Mouse (Mus musculus): ENCODE measurements around the gene Ccr8. TPM values are rescaled to one million over a fixed set of nuclear protein-coding genes. Genes with fewer than 3 reads are reported as not detected.

The Ccr8 gene
- polyA plus RNA-seq (2015; fragmentation: Nextera tagmentation; extraction: Ambion mirVana) = not detected in 2 replicates

DNA sequence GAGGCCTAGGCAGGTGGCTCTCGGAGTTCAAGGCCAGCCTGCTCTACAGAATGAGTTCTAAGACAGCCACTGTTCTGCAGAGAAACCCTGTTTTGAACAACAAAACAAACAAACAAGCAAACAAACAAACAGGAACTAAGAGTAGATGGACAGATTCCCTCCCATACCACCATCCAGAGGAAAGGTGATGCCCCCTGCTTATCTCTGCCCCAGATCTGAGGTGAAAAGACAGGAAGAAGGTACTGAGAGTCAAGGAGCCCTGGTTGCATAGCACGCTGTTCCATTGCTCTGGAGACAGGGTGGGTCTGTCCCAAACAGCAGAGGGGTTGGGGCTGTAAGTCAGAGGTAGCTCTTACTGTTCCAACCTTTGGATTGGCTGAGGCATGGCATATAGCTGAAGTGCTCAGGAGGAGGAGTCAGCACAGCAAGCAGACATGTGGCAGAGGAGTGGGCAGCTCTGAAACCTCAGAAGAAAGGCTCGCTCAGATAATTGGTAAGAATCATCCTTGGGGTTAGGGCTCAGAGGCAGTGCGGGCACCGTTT lies at the start of gene Ccr8:
TSS of gene Ccr8 (plus strand) at position 419 of the 543 bp plus-strand sequence.
- no peaks in the 10 kb centered on the region for H3K4me1 ChIP-seq (replicated peaks)

DNA sequence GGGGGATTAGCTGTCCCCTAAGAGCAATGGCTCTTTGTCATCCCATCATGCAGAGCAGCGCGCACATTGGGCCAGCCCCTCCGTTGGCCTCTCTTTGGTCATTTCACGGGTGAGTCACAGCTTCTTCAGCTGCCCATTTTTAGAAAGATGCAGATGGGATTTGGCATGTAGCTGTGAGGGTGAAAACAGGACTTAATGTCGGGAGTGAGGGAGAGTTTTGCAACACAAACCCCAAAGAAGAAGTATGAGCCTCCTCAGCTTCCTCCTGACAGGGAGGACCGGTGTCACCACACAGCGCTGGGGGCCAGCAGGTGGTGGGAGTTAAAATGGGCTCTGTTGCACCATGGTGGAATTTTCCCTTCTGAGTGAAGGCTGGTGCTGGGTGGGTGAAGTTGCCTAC lies 48.8 kb upstream of the Ccr8 start:
- WGBS = 88% methylated on average over 7 of the region's 7 CpGs

More for the DNA sequence above, at the start of gene Ccr8:
- no peak within 1 kb of the TSS for H3K4me3 ChIP-seq
- no peaks in the 10 kb centered on the region for H3K9me3 ChIP-seq
- H3K9ac ChIP-seq = no peak within 1 kb of the TSS
- H3K36me3 ChIP-seq = no peaks in the 10 kb centered on the region
- H3K27me3 ChIP-seq = no peaks in the 10 kb centered on the region
- no peak for ATAC-seq (ENCODE audit: low read depth)
- no peak within 1 kb of the TSS for H3K27ac ChIP-seq (replicated peaks)
- H3K4me2 ChIP-seq = no peak within 1 kb of the TSS
- 80% methylated on average over 5 of the region's 5 CpGs for WGBS

DNA sequence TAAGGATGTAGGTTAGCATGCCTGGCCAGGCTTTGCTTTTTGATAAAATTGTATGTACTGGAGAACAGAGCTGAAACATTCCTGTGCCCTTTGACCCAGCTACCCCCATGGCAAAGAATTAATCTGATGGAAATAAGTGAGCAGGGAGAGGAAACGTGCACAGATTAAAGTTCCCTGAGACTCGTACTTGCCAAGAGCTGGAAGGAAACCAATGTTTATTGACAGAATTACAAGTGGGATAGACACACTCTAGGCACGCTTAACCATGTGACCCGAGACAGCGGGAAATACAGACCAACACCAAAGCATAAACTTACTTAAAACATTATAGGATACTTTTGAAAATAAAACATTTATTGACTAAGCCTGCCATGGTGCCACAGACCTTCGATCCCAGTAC lies 43.4 kb upstream of the Ccr8 start:
- no peaks in the 10 kb centered on the region for H3K4me1 ChIP-seq (replicated peaks)
- H3K36me3 ChIP-seq = no peaks in the 10 kb centered on the region
- no peak overlapping the region for H3K9ac ChIP-seq
- no peak overlapping the region for H3K4me3 ChIP-seq
- ATAC-seq (ENCODE audit: low read depth) = no peak
- H3K27ac ChIP-seq (replicated peaks) = no peak overlapping the region
- H3K27me3 ChIP-seq = no peaks in the 10 kb centered on the region
- 84% methylated on average over 6 of the region's 6 CpGs for WGBS
- no peak overlapping the region for H3K4me2 ChIP-seq
- no peaks in the 10 kb centered on the region for H3K9me3 ChIP-seq

More for the DNA sequence above, 48.8 kb upstream of the Ccr8 start:
- Histone ChIP-seq H3K27me3 (no peaks in the 10 kb centered on the region), H3K4me2 (no peak overlapping the region), H3K27ac (replicated peaks) (no peak overlapping the region), H3K4me1 (replicated peaks) (no peaks in the 10 kb centered on the region), H3K9ac (no peak overlapping the region), H3K36me3 (no peaks in the 10 kb centered on the region), H3K9me3 (no peaks in the 10 kb centered on the region), H3K4me3 (no peak overlapping the region)
- no peak for ATAC-seq (ENCODE audit: low read depth)

DNA sequence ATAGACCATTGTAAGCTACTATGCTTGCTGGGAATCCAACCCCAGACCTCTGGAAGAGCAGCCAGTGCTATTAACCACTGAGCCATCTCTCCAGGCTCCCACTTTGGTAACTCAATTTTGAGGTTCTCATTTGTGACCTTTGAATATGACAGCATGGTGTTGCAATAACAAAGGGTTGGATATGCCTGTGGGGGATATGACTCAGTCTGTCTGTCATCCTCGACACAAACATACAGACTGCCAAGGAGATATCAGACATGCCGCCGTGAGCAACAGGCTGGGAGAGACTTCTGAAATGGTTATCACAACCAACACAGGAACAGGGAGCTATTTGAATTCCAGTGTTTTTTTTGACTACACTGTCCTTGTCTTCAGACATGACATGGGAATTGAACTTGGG lies 42.5 kb upstream of the Ccr8 start:
- WGBS = 79% methylated on average over 3 of the region's 3 CpGs
- Histone ChIP-seq H3K27ac (replicated peaks) (no peak overlapping the region), H3K4me1 (replicated peaks) (no peaks in the 10 kb centered on the region), H3K9ac (no peak overlapping the region), H3K4me3 (no peak overlapping the region), H3K36me3 (no peaks in the 10 kb centered on the region), H3K27me3 (no peaks in the 10 kb centered on the region), H3K9me3 (no peaks in the 10 kb centered on the region), H3K4me2 (no peak overlapping the region)
- no peak for ATAC-seq (ENCODE audit: low read depth)

DNA sequence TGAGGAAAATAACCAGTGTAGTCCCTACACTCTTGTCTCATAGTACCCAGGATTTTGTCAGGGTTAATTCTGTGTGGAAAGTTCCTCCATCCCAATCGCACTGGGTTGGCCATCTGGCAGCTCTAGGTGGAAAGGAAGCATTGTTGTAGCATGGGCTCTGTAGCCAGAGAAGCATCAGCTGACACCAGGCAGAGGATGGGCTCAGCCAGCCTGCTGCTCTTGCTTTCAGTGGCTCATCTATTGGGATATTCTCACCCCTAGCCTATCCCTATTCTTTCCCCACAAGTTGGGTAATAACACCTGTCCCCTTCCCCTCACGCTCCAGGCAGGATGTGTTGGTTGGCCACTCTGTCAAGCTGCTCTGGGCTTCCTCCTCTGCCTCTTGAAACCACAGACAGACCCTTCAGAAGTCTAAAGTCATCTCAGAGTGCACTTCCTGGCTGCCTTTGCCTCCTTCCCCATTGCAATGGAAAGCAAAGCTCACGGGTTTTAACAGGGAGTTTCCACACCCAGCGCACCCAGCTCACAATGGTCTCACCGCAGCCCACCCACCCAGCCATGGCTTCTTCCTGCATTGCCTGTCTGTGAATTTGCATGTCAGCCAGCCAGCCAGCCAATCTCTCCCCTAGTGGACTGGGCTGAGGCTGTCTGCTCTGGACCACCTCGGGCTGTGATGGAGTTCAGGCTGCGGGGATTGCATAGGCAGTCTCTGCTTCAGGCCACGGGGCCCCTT lies 37.2 kb upstream of the Ccr8 start:
- Histone ChIP-seq H3K27ac (replicated peaks) (no peak overlapping the region), H3K9me3 (no peaks in the 10 kb centered on the region), H3K27me3 (no peaks in the 10 kb centered on the region), H3K36me3 (no peaks in the 10 kb centered on the region), H3K4me1 (replicated peaks) (0 out of 2 replicates have a peak, but pooled peaks cover 3% of the 10 kb centered on the region), H3K9ac (no peak overlapping the region), H3K4me2 (no peak overlapping the region), H3K4me3 (no peak overlapping the region)
- ATAC-seq (ENCODE audit: low read depth) = no peak
- 49% methylated on average over 8 of the region's 8 CpGs for WGBS

DNA sequence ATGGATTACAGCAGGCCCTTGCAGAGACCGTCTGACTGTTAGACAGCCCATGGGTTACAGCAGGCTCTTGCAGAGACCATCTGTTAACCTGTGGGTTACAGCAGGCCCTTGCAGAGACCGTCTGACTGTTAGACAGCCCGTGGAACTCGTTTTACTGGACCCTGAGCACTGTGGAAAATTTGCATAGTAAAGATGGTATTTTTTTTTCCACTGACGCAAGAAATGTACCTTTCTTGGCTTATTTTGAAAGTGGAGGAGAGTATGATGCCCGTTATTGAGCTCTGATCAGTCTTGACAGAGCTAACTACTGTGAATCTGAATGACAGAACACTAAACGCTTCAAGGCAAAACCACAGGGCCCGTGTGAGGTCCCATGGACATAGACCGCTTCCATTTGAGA lies 35.7 kb upstream of the Ccr8 start:
- Histone ChIP-seq H3K36me3 (no peaks in the 10 kb centered on the region), H3K4me2 (no peak overlapping the region), H3K4me3 (no peak overlapping the region), H3K4me1 (replicated peaks) (0 out of 2 replicates have a peak, but pooled peaks cover 3% of the 10 kb centered on the region), H3K9ac (no peak overlapping the region), H3K27ac (replicated peaks) (no peak overlapping the region), H3K27me3 (no peaks in the 10 kb centered on the region), H3K9me3 (no peaks in the 10 kb centered on the region)
- ATAC-seq (ENCODE audit: low read depth) = no peak
- 82% methylated on average over 9 of the region's 9 CpGs for WGBS

DNA sequence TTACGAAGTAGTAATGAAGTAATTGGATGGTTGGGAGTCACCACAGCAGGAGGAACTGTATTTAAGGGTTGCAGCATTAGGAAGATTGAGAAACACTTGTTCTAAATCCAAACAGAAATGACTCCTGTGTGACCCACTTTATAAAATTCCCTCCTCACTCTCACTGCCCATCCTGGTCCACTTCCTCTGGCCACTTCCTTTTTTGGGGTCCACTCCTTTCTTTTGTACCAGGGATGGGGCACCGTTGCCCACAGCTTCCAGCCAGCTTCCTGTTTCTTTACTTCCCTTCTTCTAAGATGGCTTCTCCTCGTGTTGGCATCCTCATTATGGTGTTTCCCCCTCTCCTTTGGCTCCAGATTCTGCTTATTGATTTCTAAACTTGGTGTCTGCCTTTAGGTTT lies 33.2 kb upstream of the Ccr8 start:
- Histone ChIP-seq H3K27ac (replicated peaks) (no peak overlapping the region), H3K9me3 (no peaks in the 10 kb centered on the region), H3K27me3 (no peaks in the 10 kb centered on the region), H3K4me3 (no peak overlapping the region), H3K9ac (no peak overlapping the region), H3K4me1 (replicated peaks) (0 out of 2 replicates have a peak, but pooled peaks cover 3% of the 10 kb centered on the region), H3K4me2 (no peak overlapping the region), H3K36me3 (no peaks in the 10 kb centered on the region)
- no peak for ATAC-seq (ENCODE audit: low read depth)
- 74% methylated on average over 3 of the region's 3 CpGs for WGBS

DNA sequence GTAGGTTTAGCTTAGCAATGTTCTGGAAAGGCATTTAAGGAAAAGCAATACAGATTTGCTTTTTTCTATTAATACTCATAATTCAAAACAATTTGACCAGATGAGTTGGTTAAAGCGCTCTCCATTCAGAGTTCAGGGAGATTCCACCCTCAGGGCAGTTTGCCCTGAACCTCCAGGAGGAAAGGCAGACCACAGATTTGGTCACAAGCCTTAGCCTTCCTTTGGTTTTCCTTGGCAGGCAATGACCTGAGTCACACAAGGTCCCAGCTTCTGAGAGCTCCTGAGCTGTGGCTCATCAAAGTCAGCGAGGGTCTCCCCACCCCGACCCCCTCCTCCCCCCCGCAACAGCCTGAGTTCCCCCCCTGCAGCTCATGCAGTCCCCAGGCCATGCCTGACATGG lies 27.6 kb upstream of the Ccr8 start:
- Histone ChIP-seq H3K36me3 (no peaks in the 10 kb centered on the region), H3K4me1 (replicated peaks) (no peaks in the 10 kb centered on the region), H3K27ac (replicated peaks) (no peak overlapping the region), H3K9ac (no peak overlapping the region), H3K4me3 (no peak overlapping the region), H3K4me2 (no peak overlapping the region), H3K9me3 (no peaks in the 10 kb centered on the region), H3K27me3 (no peaks in the 10 kb centered on the region)
- WGBS = 94% methylated on average over 4 of the region's 4 CpGs
- no peak for ATAC-seq (ENCODE audit: low read depth)

DNA sequence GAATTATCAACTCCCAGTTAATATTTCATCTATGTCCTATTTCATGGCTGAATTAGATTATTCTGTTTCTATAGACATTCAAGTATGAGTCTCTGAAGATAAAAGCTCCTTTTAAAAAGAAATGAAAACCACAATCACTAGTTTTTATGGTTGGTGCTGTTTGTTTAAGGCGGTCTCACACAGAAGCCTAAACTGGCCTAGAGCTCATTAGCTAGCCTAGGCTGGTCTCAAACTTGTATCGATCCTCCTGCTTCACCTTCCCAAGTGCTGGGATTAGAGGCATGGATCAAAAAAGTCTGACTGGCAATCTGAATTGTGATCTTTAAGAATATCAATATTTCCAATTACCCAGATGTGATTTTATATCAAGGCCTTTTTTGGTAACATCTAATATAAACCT lies 24.3 kb upstream of the Ccr8 start:
- WGBS = 90% methylated on average over 2 of the region's 2 CpGs
- no peaks in the 10 kb centered on the region for H3K9me3 ChIP-seq
- no peak overlapping the region for H3K4me2 ChIP-seq
- H3K9ac ChIP-seq = no peak overlapping the region
- H3K4me3 ChIP-seq = no peak overlapping the region
- H3K27me3 ChIP-seq = no peaks in the 10 kb centered on the region
- no peaks in the 10 kb centered on the region for H3K4me1 ChIP-seq (replicated peaks)
- H3K27ac ChIP-seq (replicated peaks) = no peak overlapping the region
- ATAC-seq (ENCODE audit: low read depth) = no peak
- H3K36me3 ChIP-seq = no peaks in the 10 kb centered on the region

DNA sequence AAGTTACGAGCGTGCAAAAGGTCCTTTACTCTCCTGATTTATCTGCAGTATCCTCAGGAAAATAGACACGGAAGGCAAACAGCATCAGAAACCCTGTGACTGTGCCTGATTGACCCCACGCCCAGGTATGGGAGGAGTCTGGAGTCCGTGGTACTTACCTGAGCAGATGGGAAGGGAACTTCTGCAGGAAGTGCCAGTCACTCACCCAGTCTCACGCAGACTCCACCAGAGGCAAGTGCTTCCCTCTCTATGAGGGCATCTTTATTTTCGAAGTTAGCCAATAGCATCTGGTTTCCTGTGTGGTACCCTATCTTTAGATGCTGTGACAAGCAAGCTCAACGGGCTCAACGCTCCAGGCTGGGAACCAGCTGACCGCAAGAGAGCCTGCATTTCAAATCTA lies 23.9 kb upstream of the Ccr8 start:
- no peak for ATAC-seq (ENCODE audit: low read depth)
- WGBS = 71% methylated on average over 10 of the region's 10 CpGs
- no peak overlapping the region for H3K4me2 ChIP-seq
- H3K9me3 ChIP-seq = no peaks in the 10 kb centered on the region
- no peaks in the 10 kb centered on the region for H3K36me3 ChIP-seq
- H3K4me1 ChIP-seq (replicated peaks) = no peaks in the 10 kb centered on the region
- H3K27me3 ChIP-seq = no peaks in the 10 kb centered on the region
- H3K9ac ChIP-seq = no peak overlapping the region
- no peak overlapping the region for H3K27ac ChIP-seq (replicated peaks)
- no peak overlapping the region for H3K4me3 ChIP-seq

DNA sequence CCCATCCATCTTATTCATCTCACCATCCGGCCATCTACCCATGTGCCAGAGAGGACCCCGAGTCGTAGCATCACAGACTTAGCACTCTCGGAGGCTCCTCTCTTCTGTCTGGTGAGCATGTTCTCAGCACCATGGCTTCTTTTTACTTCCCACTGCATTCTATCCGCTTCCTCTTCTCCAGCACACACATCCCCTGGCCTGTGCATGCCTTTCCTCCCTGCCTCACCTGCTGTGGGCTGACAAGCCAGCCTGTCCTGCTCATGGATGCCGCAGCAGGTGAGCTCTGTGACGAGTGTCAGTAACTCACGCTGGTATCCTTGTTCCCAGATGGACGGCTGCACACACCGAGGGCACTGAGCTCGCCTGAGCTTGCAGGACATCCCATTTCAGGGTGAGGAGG lies 22.1 kb upstream of the Ccr8 start, which contains the start of gene Cx3cr1:
TSS of gene Cx3cr1 (minus strand) at position 101 of the 400 bp plus-strand sequence.
- 87% methylated on average over 11 of the region's 11 CpGs for WGBS
- H3K27ac ChIP-seq (replicated peaks) = no peak within 1 kb of the TSS
- no peaks in the 10 kb centered on the region for H3K36me3 ChIP-seq
- H3K4me1 ChIP-seq (replicated peaks) = no peaks in the 10 kb centered on the region
- H3K27me3 ChIP-seq = no peaks in the 10 kb centered on the region
- no peak within 1 kb of the TSS for H3K4me2 ChIP-seq
- no peak within 1 kb of the TSS for H3K4me3 ChIP-seq
- H3K9me3 ChIP-seq = no peaks in the 10 kb centered on the region
- no peak for ATAC-seq (ENCODE audit: low read depth)
- no peak within 1 kb of the TSS for H3K9ac ChIP-seq

DNA sequence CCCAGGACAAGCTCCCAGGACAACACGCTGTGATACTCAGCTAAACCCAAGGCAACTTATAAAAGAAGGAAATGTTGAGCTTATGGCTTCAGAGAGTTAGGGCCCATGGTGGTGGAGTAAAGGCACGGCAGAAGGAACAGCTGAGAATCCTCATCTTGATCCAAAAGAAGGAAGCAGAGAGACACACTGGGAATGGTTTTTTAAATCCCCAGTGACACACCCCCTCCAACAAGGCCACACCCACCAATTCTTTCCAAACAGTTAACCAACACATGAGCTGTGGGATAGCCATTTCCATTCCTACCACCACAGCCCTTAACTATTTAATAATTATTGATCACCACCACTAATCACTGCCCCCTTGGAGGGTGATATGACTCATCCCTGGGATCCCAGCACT lies 20.7 kb upstream of the Ccr8 start:
- no peak overlapping the region for H3K9ac ChIP-seq
- 75% methylated on average over 2 of the region's 2 CpGs for WGBS
- H3K4me2 ChIP-seq = no peak overlapping the region
- H3K4me3 ChIP-seq = no peak overlapping the region
- no peaks in the 10 kb centered on the region for H3K36me3 ChIP-seq
- H3K27ac ChIP-seq (replicated peaks) = no peak overlapping the region
- no peaks in the 10 kb centered on the region for H3K27me3 ChIP-seq
- H3K9me3 ChIP-seq = no peaks in the 10 kb centered on the region
- no peak for ATAC-seq (ENCODE audit: low read depth)
- no peaks in the 10 kb centered on the region for H3K4me1 ChIP-seq (replicated peaks)

DNA sequence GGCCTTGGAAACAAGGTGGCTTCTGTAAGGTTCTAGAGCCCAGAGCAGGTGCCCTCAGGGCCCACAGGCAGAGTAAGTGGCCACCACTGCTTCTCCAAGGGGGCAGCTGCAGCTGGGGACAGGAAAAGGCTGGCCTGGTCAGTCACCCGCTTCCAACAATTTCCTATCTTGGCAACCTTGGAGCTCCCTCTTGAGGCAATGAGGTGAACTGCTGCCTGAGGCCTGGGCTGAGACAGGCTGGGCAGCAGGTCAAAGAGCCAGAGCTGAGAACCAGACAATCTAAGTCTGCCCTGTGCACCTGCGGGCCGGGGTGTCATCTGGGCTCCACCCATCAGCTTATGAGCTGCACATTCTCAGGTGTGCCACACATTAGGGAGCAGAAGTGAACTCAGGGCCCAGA lies 18.7 kb upstream of the Ccr8 start:
- no peak overlapping the region for H3K27ac ChIP-seq (replicated peaks)
- H3K36me3 ChIP-seq = no peaks in the 10 kb centered on the region
- H3K9ac ChIP-seq = no peak overlapping the region
- 23% methylated on average over 3 of the region's 3 CpGs for WGBS
- no peak overlapping the region for H3K4me3 ChIP-seq
- no peak; the same call in 1 of the 2 replicates for ATAC-seq (ENCODE audit: low read depth)
- H3K27me3 ChIP-seq = no peaks in the 10 kb centered on the region
- H3K4me1 ChIP-seq (replicated peaks) = no peaks in the 10 kb centered on the region
- no peaks in the 10 kb centered on the region for H3K9me3 ChIP-seq
- H3K4me2 ChIP-seq = no peak overlapping the region
